Mouse (Mus musculus) layer of hippocampus, adult 2 months (tissue): ENCODE data around the gene Kdelr1. TPM values are rescaled to one million over a fixed set of nuclear protein-coding genes. Genes with fewer than 3 reads are reported as not detected.
A peak's percentile ranks its signal among the peaks of the same experiment; 100 is the strongest.

Source experiments
- DNase-seq, 2 experiments: peaks; one replicate each; pipeline ENCODE4 v3.0.0; 2022; ENCODE audit warnings: low spot score in 2 of 2
- H3K27ac ChIP-seq: fragments of 200-600 bp; 2 replicates; pipeline ENCODE4 v1.8.1; 2022
- H3K4me3 ChIP-seq: fragments of 200-600 bp; 2 replicates; pipeline ENCODE4 v1.8.1; 2022; ENCODE audit warnings: mild to moderate bottlenecking
- CTCF ChIP-seq: fragments of 200-600 bp; conservative IDR thresholded peaks from 2 replicates; pipeline ENCODE4 v1.8.1; 2022; ENCODE audit warnings: antibody characterized with exemption, mild to moderate bottlenecking, moderate library complexity
- long read RNA-seq, 2 experiments: library from polyadenylated mRNA; stranded (forward); transcript quantifications; one replicate each; pipeline ENCODE4 v2.0.0; 2021; ENCODE audit warnings: borderline mapping rate in 2 of 2
- total RNA-seq, 2 experiments: library from RNA; stranded (reverse); gene quantifications; 2 replicates each; pipeline ENCODE4 v1.2.3; 2021

Gene Kdelr1
- total RNA-seq = 10 to 100 TPM; 78.4 to 81.4 TPM
- long read RNA-seq, experiment 1, partial matches to known transcripts = 0 of 6 reads
- long read RNA-seq, experiment 1, other reads (novel, unspliced or antisense) = 3 of 6 reads
- long read RNA-seq, experiment 2, partial matches to known transcripts = 1 of 7 reads
- long read RNA-seq, experiment 2, other reads (novel, unspliced or antisense) = 3 of 7 reads

DNA sequence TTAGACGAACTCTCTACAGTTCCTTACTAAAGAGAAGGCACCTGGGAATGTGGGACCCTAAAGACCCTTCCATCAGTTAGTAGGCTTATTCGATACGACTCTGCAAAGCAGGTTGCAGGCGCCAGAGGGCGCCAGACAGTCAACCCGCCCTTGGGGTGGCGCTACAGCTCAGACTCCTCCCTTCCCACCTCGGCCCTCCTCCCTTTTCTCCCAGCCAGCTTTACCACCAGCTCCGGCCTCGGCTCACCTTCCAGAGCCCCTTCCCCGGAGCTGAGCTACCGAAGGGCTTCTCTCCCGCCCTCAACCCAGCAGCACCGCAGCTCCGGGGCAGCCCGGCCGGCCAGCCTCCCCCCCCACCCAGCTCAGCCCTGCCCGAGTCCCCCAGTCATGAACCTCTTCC lies at the start of gene Kdelr1:
Gene Kdelr1 (plus strand): TSS at position 149 of the 400 bp plus-strand sequence.
- DNase-seq = peak; percentile 90 to 94
- Histone ChIP-seq H3K27ac (peak within 1 kb of the TSS; percentile 90), H3K4me3 (peak within 1 kb of the TSS; percentile 96)
- peak; percentile 96 for TF ChIP-seq CTCF

GRCm38 (mm10) chr7:45824598-45824997 lies 48.0 kb upstream of the Kdelr1 start, which contains the start of gene Kcnj14:
Kcnj14 (minus strand) TSS chr7:45824782.
- H3K4me3 ChIP-seq = no peak within 1 kb of the TSS
- no peak for TF ChIP-seq CTCF
- H3K27ac ChIP-seq = no peak within 1 kb of the TSS

GRCm38 (mm10) chr7:45826631-45827030 lies 45.9 kb upstream of the Kdelr1 start:
- no peak overlapping the region for H3K27ac ChIP-seq
- no peak for DNase-seq
- H3K4me3 ChIP-seq = no peak overlapping the region
- no peak for TF ChIP-seq CTCF

More at GRCm38 (mm10) chr7:45824598-45824997, 48.0 kb upstream of the Kdelr1 start, which contains the start of gene Kcnj14:
- no peak for DNase-seq

DNA sequence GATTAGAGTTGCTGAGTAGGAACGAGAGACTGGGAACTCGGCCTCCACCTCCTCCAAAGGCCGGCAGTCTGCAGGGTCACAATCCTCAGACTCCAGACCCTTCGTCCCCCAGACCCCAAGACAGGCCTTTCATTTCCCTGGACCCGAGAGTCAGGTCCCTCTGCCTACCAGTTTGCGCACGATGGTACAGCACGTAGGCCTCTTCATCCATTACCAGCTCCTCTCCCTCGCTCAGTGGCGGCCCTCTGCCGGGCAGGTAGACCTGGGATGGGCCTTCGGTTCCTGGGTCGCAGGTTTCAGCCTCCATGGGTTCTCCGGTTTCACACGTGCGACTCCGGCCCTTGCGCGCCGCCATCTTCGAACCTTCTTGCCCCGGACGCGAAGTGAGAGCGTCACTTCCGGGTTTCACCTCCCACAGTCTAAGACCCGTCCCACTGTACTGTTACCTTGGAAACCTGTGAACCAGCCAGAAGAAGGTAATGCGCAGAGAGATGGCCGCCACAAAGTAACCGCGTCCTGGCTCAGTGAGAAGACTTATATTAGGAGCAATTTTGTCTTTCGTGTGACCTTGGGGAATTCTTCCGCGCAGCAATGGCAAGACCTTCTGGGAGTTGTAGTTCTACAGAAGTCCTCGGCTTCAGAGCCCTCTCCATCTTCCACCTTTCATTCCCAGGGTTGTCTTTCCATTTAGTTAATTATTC lies 42.0 kb upstream of the Kdelr1 start, which contains the start of gene Grwd1:
Gene Grwd1 (minus strand): TSS at position 518 of the 701 bp plus-strand sequence.
- H3K4me3 ChIP-seq = peak within 1 kb of the TSS; percentile 89
- peak within 1 kb of the TSS; percentile 99 for H3K27ac ChIP-seq
- DNase-seq = peak; percentile 84 to 89
- no peak for TF ChIP-seq CTCF

GRCm38 (mm10) chr7:45831128-45831525 lies 41.4 kb upstream of the Kdelr1 start:
- Histone ChIP-seq H3K27ac (peak overlapping the region; percentile 99), H3K4me3 (peak overlapping the region; percentile 89)
- no peak for DNase-seq
- no peak for TF ChIP-seq CTCF

DNA sequence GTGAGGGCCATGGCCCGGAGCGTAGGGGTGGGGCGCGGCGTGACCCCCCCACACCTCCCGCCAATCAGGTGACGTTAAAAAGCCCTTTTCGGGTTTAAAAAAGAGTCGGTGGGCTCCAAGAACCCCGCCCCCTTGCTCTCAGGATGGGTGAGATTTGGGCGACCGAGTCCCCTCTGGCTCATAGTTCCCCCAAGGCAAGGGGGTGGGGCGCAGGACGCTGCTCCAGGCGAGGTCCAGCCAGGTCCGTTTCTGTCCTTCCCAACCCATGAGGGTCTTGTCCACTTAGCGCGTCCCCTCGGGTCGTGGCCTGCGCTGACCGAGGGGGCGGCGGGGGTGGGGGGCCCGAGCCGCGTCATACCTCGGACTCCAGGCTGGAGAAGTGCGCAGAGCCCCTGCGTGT lies 40.1 kb upstream of the Kdelr1 start:
- DNase-seq = no peak
- Histone ChIP-seq H3K4me3 (peak overlapping the region; percentile 31), H3K27ac (no peak overlapping the region; the same call in 1 of the 2 replicates)
- TF ChIP-seq CTCF = no peak

DNA sequence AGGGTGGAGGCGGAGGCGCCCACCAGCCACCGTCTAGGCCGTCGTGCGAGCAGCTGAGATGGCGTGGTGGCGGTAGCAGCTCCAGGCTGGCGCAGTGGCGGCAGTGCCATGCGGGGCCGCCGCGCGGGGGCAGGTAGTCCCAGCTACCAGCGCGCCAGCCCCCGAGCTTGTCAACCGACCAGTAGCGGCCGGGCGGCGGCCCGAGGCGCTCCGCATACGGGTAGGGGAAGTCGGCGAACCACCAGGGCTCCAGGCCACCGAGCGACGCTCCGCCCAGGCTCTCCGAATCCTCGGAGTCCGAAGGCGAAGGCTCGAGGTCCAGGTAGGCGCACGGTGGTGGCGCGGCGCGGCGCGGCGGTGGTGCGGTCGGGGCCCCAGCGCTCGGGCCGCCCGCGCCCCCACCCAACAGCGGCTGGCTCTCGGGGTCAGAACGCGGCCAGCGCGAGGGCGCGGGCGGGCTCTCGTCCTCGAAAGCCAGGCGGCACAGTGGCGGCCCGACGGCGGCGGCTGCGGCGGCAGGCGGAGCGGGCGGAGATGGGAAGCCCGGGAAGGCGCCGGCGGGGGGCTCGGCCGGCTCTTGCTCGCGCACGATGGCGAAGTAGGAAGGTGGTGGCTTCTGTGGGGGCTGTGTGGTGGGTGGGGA lies 39.3 kb upstream of the Kdelr1 start:
- H3K27ac ChIP-seq = peak overlapping the region; percentile 59; the same call in 1 of the 2 replicates
- peak overlapping the region; percentile 51 for H3K4me3 ChIP-seq
- no peak for TF ChIP-seq CTCF
- no peak for DNase-seq

GRCm38 (mm10) chr7:45833924-45834323 lies 38.6 kb upstream of the Kdelr1 start:
- DNase-seq = no peak
- peak overlapping the region; percentile 51 for H3K4me3 ChIP-seq
- no peak for TF ChIP-seq CTCF
- H3K27ac ChIP-seq = peak overlapping the region; percentile 59; the same call in 1 of the 2 replicates

DNA sequence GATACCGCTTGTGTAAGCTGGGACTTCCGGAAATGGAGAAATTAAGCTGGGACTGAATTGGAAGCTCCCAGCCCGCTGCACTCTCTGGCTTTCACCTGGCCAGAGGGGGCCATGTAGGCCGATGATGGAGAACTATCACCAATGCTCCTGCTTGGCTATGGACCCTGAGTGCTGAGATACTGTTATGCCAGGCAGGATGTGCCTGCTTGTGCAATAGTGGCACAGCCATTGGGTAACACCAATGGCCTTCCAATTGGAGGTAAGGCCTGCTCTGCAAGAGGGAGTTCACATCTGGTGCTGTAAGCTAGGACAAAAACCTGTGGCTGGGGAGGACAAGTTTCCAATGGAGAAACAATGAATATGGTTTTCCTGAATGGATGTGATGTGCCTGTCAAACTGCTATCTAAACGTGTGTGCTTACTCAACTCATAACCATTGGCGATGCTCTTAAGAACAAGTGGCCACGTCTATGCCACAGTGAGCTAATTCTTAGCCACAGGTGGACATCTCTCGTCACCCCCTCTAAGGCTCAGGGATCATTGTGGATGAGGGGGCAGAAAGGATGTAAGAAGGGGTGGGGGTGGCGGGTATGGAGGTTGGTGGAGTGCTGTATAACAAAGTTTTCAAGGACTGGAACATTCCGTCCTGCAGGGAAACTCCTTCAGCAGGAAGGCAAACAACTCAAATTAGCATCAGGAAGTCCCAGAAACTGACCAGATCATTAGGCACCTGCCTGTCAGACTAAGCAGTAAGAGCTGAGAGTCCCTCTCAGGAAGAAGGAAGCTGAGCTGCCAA lies 29.4 kb upstream of the Kdelr1 start:
- H3K27ac ChIP-seq = no peak overlapping the region
- H3K4me3 ChIP-seq = no peak overlapping the region
- no peak for TF ChIP-seq CTCF
- DNase-seq = no peak

- Histone ChIP-seq H3K27ac (no peak overlapping the region), H3K4me3 (no peak overlapping the region)
- DNase-seq = no peak
- TF ChIP-seq CTCF = no peak
These were observed 24.0 kb upstream of the Kdelr1 start for GRCm38 (mm10) chr7:45848447-45849027.

DNA sequence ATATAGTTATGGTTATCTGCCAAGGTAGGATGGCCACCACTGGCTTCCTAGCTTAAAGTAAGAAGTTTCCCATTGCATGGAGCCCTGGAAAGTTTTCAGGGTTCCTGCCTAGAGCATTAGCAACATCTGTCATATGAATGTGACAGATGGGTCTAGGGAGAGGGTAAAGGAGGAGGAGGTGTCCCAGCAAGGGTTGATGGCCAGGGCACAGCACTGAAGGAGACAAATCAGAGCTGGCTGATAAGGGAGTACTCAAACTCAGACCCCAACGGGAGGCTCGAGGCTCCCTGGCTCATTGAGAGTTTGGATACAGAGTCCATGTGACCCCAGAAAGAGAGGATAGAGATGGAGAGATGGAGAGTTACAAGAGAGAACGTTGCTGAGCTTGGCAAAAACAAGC lies 21.9 kb upstream of the Kdelr1 start:
- DNase-seq = no peak
- TF ChIP-seq CTCF = no peak
- no peak overlapping the region for H3K4me3 ChIP-seq
- H3K27ac ChIP-seq = no peak overlapping the region

DNA sequence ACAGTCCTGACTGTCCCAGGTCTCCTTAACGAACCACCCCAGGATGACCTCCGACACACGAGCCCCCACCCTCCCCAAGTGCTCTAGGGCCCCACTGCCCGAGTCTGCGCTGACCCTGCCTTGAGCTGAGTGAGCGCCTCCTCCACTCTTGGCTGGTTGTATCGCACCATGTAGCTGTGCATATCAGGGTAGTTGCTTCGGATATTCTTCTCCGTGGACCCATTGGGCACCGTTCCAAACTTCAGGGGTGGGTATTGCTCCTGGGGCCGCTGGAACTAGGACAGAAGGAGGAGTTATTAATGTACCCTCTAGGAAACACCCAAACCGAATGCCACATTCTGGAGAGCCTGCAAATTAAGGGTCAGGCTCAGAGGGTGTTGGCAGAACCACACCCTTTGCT lies 19.5 kb upstream of the Kdelr1 start:
- no peak for TF ChIP-seq CTCF
- no peak overlapping the region for H3K4me3 ChIP-seq

More for the DNA sequence above, 19.5 kb upstream of the Kdelr1 start:
- H3K27ac ChIP-seq = no peak overlapping the region
- no peak for DNase-seq
